Mouse (Mus musculus) intestine, postnatal 0 days (tissue): ENCODE measurements around the gene Gprasp1. TPM values are rescaled to one million over a fixed set of nuclear protein-coding genes. Genes with fewer than 3 reads are reported as not detected.

Source experiments
- ATAC-seq: fragments of 200-750 bp; cut with Nextera tagmentation; 2 replicates; pipeline ENCODE4 v1.8.0; 2017; ENCODE audit warnings: mild to moderate bottlenecking, moderate TSS enrichment, moderate library complexity
- H3K27ac ChIP-seq: fragments of 300-500 bp; sonication (generic); 2 replicates; pipeline ENCODE4 v1.5.1; 2014; ENCODE audit warnings: mild to moderate bottlenecking, low read depth, low read length, moderate library complexity
- H3K27me3 ChIP-seq: fragments of 300-500 bp; sonication (generic); replicated peaks from 2 replicates; pipeline ENCODE4 v1.6.1; 2014; ENCODE audit warnings: low read length, mixed read lengths; ENCODE audit not compliant: control insufficient read depth, insufficient read depth
- H3K36me3 ChIP-seq: fragments of 300-500 bp; sonication (generic); 2 replicates; pipeline ENCODE4 v1.6.1; 2014; ENCODE audit warnings: mild to moderate bottlenecking, moderate library complexity; ENCODE audit not compliant: control insufficient read depth, insufficient read depth
- H3K4me1 ChIP-seq: fragments of 300-500 bp; sonication (generic); replicated peaks from 2 replicates; pipeline ENCODE4 v1.6.1; 2014; ENCODE audit warnings: antibody characterized with exemption, low read length, mixed read lengths; ENCODE audit not compliant: control insufficient read depth, insufficient read depth
- H3K4me2 ChIP-seq: fragments of 300-500 bp; sonication (generic); replicated peaks from 2 replicates; pipeline ENCODE4 v1.6.1; 2014; ENCODE audit warnings: low read depth, mild to moderate bottlenecking, moderate library complexity
- H3K4me3 ChIP-seq: fragments of 300-500 bp; sonication (generic); 2 replicates; pipeline ENCODE4 v1.5.1; 2014; ENCODE audit warnings: low read depth, low read length
- H3K9ac ChIP-seq: fragments of 300-500 bp; sonication (generic); 2 replicates; pipeline ENCODE4 v1.6.1; 2014; ENCODE audit warnings: mild to moderate bottlenecking, low read depth, low read length
- H3K9me3 ChIP-seq: fragments of 300-500 bp; sonication (generic); 2 replicates; pipeline ENCODE4 v1.6.1; 2016; ENCODE audit warnings: mixed run types; ENCODE audit not compliant: control insufficient read depth
- CTCF ChIP-seq: sonication (generic); IDR thresholded peaks from 2 replicates; pipeline ENCODE4 v1.5.1; 2016; ENCODE audit warnings: low read depth, mild to moderate bottlenecking, control low read depth, antibody characterized with exemption, moderate library complexity
- WGBS: fragments of 180-500 bp; shearing (Covaris S2); extraction: QIAGEN DNeasy Blood & Tissue Kit; methylation state at CpG from one replicate; pipeline ENCODE4 v1.1.7; 2014; 5-methylcytosine and 5-hydroxymethylcytosine counted together
- polyA plus RNA-seq: library from polyadenylated mRNA; unstranded; fragments of >200 nt; fragmentation: Nextera tagmentation; extraction: Ambion mirVana; gene quantifications from 2 replicates; pipeline ENCODE4 v1.2.1, GENCODE M21; 2015

The Gprasp1 gene
- 11.0 and 12.5 TPM in 2 replicates for polyA plus RNA-seq

DNA sequence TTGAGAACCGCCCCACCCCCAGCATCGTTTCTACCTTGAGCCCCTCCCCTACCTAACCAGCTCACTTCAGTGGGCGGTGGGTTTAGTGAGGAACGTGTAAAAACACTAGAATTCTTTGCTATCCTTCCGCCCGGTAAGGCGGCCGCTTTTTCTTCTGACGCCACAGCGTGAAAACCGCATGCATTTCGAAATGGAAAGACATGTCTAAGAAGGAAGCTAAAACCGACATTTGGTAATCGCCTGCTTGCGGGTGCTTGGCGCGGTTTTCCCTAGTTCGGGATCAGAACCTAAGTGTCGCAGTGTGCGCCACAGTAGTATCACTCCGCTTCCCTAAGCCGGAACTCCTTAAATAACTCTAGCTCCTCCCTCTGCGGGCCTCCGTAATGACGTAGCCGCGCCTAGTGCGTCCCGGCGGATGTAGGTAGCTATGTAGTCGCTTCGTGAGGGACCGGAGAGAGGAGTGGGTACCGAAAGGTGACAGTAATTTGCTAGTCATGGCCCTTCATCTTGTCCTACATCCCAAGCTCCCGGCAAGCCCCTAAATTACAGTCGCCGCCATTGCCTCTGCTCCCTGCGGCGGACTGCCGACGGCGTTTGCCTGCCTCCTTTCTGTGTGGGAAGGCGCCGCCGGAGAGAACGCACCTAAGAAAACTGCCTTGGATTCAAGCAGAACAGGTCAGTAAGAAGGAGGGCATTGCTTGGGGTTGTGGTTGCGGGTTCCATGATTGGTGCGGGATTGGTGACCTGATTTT, at the start of gene Gprasp1, which contains the start of gene Armcx5:
TSS of gene Gprasp1 (plus strand) at position 430 of the 752 bp plus-strand sequence.
TSS of gene Armcx5 (plus strand) at position 430 of the 752 bp plus-strand sequence.
- TF ChIP-seq CTCF, result no peak
- H3K4me2 ChIP-seq, result peak within 1 kb of the TSS; percentile 59
- H3K36me3 ChIP-seq, result no peaks in the 10 kb centered on the region
- peak within 1 kb of the TSS; percentile 63 for H3K4me3 ChIP-seq
- ATAC-seq, result peak; percentile 97
- WGBS, result 15% methylated on average over 48 of the region's 48 CpGs
- H3K27me3 ChIP-seq, result no peaks in the 10 kb centered on the region
- H3K9me3 ChIP-seq, result no peaks in the 10 kb centered on the region
- H3K4me1 ChIP-seq, result no peaks in the 10 kb centered on the region
- no peak within 1 kb of the TSS; the same call in 1 of the 2 replicates for H3K27ac ChIP-seq
- peak within 1 kb of the TSS; percentile 53 for H3K9ac ChIP-seq

DNA sequence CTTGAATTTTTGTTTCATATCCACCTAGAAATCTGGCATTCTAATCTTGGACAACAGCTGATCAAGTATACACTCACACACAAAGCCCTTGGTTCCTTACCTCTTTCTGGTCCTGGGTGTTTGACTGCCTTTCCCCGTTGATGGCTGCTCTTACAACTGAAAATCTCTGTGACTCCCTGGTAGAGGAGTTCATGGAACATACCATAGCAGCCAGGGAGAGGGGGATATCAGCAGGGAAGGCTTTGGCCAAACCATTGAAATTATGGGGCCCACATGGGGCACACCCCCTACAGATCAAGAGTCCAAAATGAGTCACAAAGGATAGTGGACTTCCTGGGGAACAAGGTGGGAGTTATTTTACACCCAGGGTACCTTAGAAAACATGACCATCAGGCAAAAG, 48.9 kb upstream of the Gprasp1 start, which contains the start of gene Tcp11x2:
TSS of gene Tcp11x2 (minus strand) at position 158 of the 400 bp plus-strand sequence.
- H3K4me2 ChIP-seq, result no peak within 1 kb of the TSS
- no peaks in the 10 kb centered on the region for H3K9me3 ChIP-seq
- no peak for TF ChIP-seq CTCF
- no peaks in the 10 kb centered on the region for H3K4me1 ChIP-seq
- no peak for ATAC-seq
- no peak within 1 kb of the TSS for H3K4me3 ChIP-seq
- H3K9ac ChIP-seq, result no peak within 1 kb of the TSS
- H3K36me3 ChIP-seq, result no peaks in the 10 kb centered on the region
- 79% methylated on average over 1 of the region's 1 CpGs for WGBS
- H3K27me3 ChIP-seq, result no peaks in the 10 kb centered on the region; the same call in 1 of the 2 replicates
- no peak within 1 kb of the TSS for H3K27ac ChIP-seq

- H3K9ac ChIP-seq, result no peak overlapping the region
- no peak overlapping the region for H3K4me2 ChIP-seq
- H3K36me3 ChIP-seq, result no peaks in the 10 kb centered on the region
- H3K27ac ChIP-seq, result no peak overlapping the region
- WGBS, result 94% methylated on average over 1 of the region's 1 CpGs
- H3K4me1 ChIP-seq, result no peaks in the 10 kb centered on the region
- no peaks in the 10 kb centered on the region for H3K9me3 ChIP-seq
- H3K4me3 ChIP-seq, result no peak overlapping the region
- TF ChIP-seq CTCF, result no peak
- no peaks in the 10 kb centered on the region for H3K27me3 ChIP-seq
- ATAC-seq, result no peak
Measured at GRCm38 (mm10) chrX:135703111-135703510, 39.4 kb upstream of the Gprasp1 start.

DNA sequence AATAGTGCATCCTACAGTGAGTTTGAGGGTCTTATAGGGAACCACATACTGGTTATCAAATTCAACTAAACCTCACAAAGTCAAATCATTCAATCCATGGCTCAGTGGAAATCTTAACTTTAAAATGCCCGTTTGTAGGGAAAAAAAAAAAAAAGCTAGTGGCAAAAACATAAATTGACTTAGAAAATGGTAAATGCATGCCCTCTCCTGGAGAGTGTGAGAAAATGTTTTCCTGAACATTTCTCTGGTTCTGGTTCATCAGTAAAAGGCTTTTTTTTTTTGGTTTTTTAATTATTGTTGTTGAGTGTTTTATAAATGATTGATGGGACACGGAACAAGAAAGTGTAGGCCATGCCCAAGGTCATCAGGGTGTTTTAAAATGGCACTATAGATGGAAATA, 38.2 kb upstream of the Gprasp1 start:
- H3K9ac ChIP-seq, result no peak overlapping the region
- ATAC-seq, result no peak
- H3K4me1 ChIP-seq, result no peaks in the 10 kb centered on the region
- no peak overlapping the region for H3K4me3 ChIP-seq
- no peak overlapping the region for H3K27ac ChIP-seq
- no peak overlapping the region for H3K4me2 ChIP-seq
- H3K9me3 ChIP-seq, result no peaks in the 10 kb centered on the region
- 46% methylated on average over 2 of the region's 2 CpGs for WGBS
- peak; percentile 29; the same call in 1 of the 2 replicates for TF ChIP-seq CTCF
- no peaks in the 10 kb centered on the region for H3K27me3 ChIP-seq
- no peaks in the 10 kb centered on the region for H3K36me3 ChIP-seq

GRCm38 (mm10) chrX:135712845-135713244, 29.7 kb upstream of the Gprasp1 start:
- WGBS, result 80% methylated on average over 2 of the region's 2 CpGs
- ATAC-seq, result no peak

DNA sequence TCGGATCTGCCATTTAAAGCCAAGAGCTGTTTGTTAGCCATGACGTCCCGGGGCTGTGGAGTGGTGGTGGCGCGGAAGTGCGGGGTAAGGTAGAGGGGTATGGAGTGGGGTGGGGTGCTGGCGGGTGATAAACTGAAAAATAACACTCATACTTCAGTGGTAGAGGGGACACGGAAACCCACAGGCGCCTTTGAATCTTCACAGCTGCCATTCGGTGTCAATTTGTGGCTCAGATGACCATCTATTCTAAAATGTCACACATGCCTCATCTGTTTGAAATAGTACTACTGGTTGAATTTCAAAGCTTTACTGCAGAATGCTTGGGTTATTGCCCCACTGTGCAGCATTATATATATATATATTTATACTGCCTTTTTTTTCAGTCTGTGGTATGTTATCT, 17.4 kb upstream of the Gprasp1 start, which contains the start of gene Tmsb15a:
TSS of gene Tmsb15a (minus strand) at position 101 of the 400 bp plus-strand sequence.
- Histone ChIP-seq H3K36me3 (no peaks in the 10 kb centered on the region), H3K9ac (no peak within 1 kb of the TSS), H3K4me1 (no peaks in the 10 kb centered on the region), H3K9me3 (no peaks in the 10 kb centered on the region), H3K4me2 (no peak within 1 kb of the TSS), H3K4me3 (no peak within 1 kb of the TSS), H3K27ac (no peak within 1 kb of the TSS), H3K27me3 (no peaks in the 10 kb centered on the region)
- ATAC-seq, result no peak
- 84% methylated on average over 10 of the region's 10 CpGs for WGBS
- no peak for TF ChIP-seq CTCF

More at GRCm38 (mm10) chrX:135712845-135713244, 29.7 kb upstream of the Gprasp1 start:
- Histone ChIP-seq H3K4me2 (no peak overlapping the region), H3K9me3 (no peaks in the 10 kb centered on the region), H3K36me3 (no peaks in the 10 kb centered on the region), H3K4me1 (no peaks in the 10 kb centered on the region), H3K27me3 (no peaks in the 10 kb centered on the region), H3K27ac (no peak overlapping the region), H3K9ac (no peak overlapping the region), H3K4me3 (no peak overlapping the region)
- TF ChIP-seq CTCF, result no peak
